Mouse (Mus musculus): ENCODE results near the gene Rbm6.

DNA sequence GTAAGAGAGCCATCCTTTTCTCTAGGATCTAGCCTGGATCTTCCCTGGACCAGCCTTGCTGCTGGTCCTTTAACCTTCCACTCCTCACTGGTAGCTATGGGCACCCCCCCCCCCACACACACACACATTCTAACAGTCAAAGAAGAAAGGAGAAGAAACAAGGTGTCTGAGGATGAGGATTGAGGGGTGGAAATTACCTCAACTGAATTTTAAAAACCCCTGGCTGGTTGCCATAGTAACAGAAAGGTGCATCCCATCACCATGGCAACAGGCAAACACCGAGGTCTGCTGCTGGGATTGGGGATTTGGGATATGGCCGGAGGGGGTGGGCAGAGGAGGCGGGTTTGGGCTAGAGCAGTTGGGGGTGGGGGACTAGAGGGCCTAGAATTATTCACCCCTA lies 143.3 kb downstream of the Rbm6 start:
- TF ChIP-seq POLR2A (IDR thresholded peaks at IDR 0.05; ENCODE audit: borderline replicate concordance, extremely low read depth, low read depth, low read length), result no peak
- no peak for TF ChIP-seq CTCF (IDR thresholded peaks at IDR 0.05; ENCODE audit: insufficient read depth, low read length)

All from lung, adult 2 months (tissue).